Mouse (Mus musculus) small intestine, adult 2 months (tissue): ENCODE measurements around the gene Ngef. TPM values are rescaled to one million over a fixed set of nuclear protein-coding genes. Genes with fewer than 3 reads are reported as not detected.

Experiments used
- H3K27ac ChIP-seq: fragments of 200-500 bp; 2 replicates; pipeline ENCODE4 v1.5.1; 2012; ENCODE audit warnings: low read depth, low read length, control low read depth, inconsistent platforms; ENCODE audit not compliant: insufficient read depth
- H3K27me3 ChIP-seq: fragments of 200-500 bp; 2 replicates; pipeline ENCODE4 v1.6.1; 2012; ENCODE audit warnings: mild to moderate bottlenecking, moderate library complexity, low read length, inconsistent platforms; ENCODE audit not compliant: control insufficient read depth, insufficient read depth
- H3K36me3 ChIP-seq: fragments of 200-500 bp; 2 replicates; pipeline ENCODE4 v1.6.1; 2012; ENCODE audit warnings: mild to moderate bottlenecking, low read length, control low read depth, inconsistent platforms; ENCODE audit not compliant: control insufficient read depth, insufficient read depth
- H3K4me1 ChIP-seq: fragments of 200-500 bp; 2 replicates; pipeline ENCODE4 v1.6.1; 2012; ENCODE audit warnings: low read length, inconsistent platforms, mixed read lengths; ENCODE audit not compliant: control insufficient read depth, insufficient read depth, insufficient read length
- H3K4me3 ChIP-seq: fragments of 200-500 bp; 2 replicates; pipeline ENCODE4 v1.5.1; 2012; ENCODE audit warnings: low read depth, mild to moderate bottlenecking, control low read depth, inconsistent platforms, low read length, moderate library complexity
- CTCF ChIP-seq: fragments of 200-500 bp; IDR thresholded peaks from 2 replicates; pipeline ENCODE4 v1.5.1; 2012; ENCODE audit warnings: low read depth, mild to moderate bottlenecking, control low read depth, inconsistent platforms, low read length, moderate library complexity, mixed read lengths; ENCODE audit not compliant: insufficient replicate concordance, insufficient read length; ENCODE audit errors: extremely low read depth
- POLR2A ChIP-seq: fragments of 200-500 bp; IDR thresholded peaks from 2 replicates; pipeline ENCODE4 v1.6.1; 2012; ENCODE audit warnings: low read depth, mild to moderate bottlenecking, control low read depth, inconsistent platforms, low read length, moderate library complexity
- WGBS: fragments of 180-500 bp; shearing (Covaris S2); methylation state at CpG from one replicate; pipeline ENCODE4 v1.1.7; 2018; 5-methylcytosine and 5-hydroxymethylcytosine counted together
- polyA plus RNA-seq: library from polyadenylated mRNA; depleted of rRNA; stranded (reverse); fragments of >200 nt; gene quantifications from 2 replicates; pipeline ENCODE4 v1.2.3, GENCODE M21; 2012

Ngef gene
- polyA plus RNA-seq, 1 experiment: 24.1 TPM

DNA sequence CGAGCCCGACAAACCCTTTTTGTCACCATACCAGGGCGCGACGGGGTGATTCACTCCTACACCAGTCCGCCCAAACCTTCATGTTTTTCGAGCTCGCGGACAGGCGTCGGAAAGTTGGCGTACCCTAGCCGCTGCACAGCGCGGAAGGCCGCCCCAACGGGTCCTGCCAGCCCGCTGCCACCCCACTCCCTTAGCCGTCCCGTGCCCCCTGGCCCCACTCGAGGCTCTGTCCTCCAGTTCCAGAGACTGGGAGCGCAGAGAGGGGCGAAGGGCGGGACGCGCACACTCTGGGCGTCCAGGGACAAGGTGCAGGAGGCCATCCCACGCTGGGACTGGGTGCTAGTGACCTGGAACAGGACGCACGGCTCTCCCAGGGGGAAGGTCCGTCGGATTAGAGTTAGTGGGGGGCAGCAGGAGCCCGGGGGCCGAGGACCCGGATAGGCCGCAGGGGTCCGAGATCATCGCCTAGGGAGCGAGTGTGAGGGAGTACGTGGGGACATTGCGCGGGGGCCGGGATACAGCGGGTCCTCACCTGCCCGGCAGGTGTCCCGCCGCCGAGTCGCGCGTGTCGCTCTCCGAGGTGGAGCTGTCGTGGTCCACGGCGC is 64.0 kb downstream of the Ngef start, which contains the start of gene Neu2:
Neu2 (plus strand) TSS at position 329 of the 605 bp plus-strand sequence.
- H3K27ac ChIP-seq: no peak within 1 kb of the TSS
- 18% methylated on average over 56 of the region's 56 CpGs for WGBS
- H3K36me3 ChIP-seq: peaks cover 4% of the 10 kb centered on the region
- peak within 1 kb of the TSS; percentile 55 for H3K4me3 ChIP-seq
- peaks cover 9% of the 10 kb centered on the region for H3K4me1 ChIP-seq
- no peak for TF ChIP-seq POLR2A
- no peak for TF ChIP-seq CTCF
- peaks cover 10% of the 10 kb centered on the region for H3K27me3 ChIP-seq

DNA sequence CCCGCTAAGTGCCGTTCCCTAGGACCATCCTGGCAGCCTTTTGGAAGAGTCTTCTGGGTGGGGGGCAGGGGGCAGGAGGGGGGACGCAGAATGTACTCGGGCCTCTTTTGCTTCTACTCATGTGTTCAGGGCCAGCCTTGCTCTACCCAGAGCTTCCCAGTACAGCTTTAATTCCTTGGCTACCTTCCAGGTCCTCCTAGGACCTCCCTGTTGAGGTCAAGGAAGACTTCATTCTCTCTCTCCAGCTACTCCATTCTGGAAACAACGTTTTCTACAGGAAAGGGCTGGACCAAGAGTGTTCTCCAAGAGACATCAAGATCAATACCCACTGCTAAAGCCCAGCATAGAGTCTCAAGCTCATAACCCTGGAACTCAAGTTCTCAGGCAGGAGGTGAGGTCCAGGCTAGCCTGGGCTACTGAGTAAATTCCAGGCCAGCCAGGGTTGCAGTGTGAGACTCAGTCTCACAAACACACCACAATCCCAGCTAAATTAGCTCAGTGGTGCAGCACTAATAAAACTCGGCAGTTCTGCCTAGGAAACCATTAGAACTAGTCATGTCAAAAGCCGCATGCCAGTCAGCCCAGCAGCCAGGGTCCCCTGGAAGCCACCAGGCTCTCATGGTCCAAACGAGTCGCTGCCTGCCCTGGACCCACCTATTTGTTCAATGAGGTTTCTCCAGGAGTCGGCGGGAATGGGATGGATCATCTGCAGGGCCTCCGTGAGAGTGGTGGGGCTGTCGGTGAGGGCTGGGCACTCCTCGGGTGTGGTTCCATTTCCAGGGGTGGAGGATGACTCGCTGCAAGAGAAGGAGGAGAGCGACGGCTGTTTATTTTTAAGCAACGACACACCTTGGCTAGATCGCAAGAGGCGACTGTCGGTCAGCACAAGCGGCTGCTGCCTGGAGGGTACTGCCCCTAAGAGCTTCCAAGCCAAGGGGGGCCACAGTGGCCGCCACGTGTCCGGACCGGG is 64.8 kb downstream of the Ngef start:
- Histone ChIP-seq H3K27ac (no peak overlapping the region), H3K4me1 (peaks cover 9% of the 10 kb centered on the region), H3K36me3 (peaks cover 5% of the 10 kb centered on the region), H3K27me3 (peaks cover 10% of the 10 kb centered on the region), H3K4me3 (peak overlapping the region; percentile 55; the same call in 1 of the 2 replicates)
- 64% methylated on average over 26 of the region's 26 CpGs for WGBS
- TF ChIP-seq POLR2A: no peak
- TF ChIP-seq CTCF: no peak

DNA sequence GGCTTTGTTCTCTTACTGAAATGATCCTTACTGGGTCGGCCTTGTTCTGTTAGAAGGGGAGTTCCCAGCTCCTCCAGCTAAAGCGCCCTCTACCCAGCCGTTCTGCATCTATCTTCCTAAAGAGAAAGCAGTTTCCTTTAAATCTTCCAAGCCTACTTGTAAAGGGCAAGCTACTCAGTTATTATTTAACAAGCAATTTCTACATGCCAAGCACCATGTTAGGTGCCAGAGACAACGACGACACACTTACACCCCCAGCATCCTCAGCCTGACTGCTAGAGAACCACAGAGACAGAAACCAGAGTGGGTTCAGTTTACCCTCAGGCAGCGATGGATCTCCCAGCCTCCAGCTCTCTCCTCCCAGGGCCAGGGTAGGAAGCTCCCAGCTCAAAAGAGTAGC is 65.8 kb downstream of the Ngef start:
- peaks cover 10% of the 10 kb centered on the region for H3K27me3 ChIP-seq
- no peak overlapping the region for H3K4me3 ChIP-seq
- H3K4me1 ChIP-seq: peaks cover 9% of the 10 kb centered on the region
- H3K27ac ChIP-seq: no peak overlapping the region
- no peak for TF ChIP-seq CTCF
- peaks cover 6% of the 10 kb centered on the region for H3K36me3 ChIP-seq
- WGBS: 72% methylated on average over 6 of the region's 6 CpGs

DNA sequence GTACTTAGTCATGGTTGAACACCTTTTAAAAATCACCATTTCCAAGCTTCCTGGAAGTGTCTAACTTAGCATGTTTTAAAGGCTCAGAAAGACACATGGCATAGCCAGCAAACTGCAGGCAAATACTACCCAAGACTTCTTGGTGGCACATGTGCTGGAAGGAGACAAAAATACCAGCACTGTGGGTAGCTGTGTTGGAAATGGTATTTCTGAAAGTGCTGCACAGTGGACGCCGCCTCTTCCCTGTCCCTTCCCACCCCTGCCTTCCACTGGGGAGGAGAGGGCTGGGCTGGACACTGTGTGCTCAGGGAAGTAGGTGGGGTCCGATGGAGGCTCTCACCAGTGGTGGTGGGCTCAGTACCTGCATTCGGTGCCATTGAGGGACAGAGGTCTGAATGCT is 68.1 kb downstream of the Ngef start:
- Histone ChIP-seq H3K4me3 (no peak overlapping the region), H3K4me1 (peaks cover 9% of the 10 kb centered on the region), H3K27ac (no peak overlapping the region), H3K27me3 (peaks cover 10% of the 10 kb centered on the region), H3K36me3 (peaks cover 11% of the 10 kb centered on the region)
- TF ChIP-seq CTCF (no peak), POLR2A (no peak)
- WGBS: 93% methylated on average over 4 of the region's 4 CpGs

DNA sequence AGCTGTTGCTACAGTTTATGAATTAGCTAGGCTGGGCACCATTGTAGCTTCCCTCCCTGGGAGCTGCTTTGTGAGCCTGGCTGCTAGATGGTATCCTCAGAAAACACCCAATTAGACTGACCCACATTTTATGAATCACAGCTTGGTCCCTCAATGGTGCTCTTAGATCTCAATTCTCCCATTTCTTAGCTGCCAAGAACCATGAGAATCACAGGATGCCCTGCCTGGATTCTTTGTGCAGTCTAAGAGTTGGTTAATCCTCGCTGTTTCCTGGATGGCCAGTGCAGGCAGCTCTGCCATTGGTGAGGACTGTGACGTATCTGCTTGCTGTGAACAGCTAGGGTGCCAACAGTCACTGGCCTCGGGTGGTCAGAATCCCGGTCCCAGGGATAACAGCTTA is 80.1 kb downstream of the Ngef start:
- TF ChIP-seq POLR2A: no peak
- TF ChIP-seq CTCF: no peak

DNA sequence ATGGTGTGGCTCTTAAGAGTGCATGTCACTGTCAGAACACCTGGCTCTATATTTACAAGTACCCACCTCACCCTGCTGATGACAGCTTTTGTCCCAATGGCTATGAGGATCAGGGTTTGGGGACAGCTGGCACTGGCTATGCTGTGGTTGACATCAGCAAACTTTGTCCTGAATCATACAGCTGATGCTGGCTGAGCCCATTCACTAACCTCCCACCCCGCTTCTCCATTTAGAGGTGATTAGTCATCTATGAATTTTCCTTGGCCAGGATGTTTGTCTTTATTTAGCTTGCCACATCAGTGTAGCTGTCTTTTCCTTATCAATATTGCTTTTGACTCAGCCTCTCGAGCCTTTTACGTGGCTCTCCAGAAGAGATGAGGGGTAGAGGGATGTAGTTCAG is 81.4 kb downstream of the Ngef start:
- no peak overlapping the region for H3K27ac ChIP-seq
- WGBS: 73% methylated on average over 3 of the region's 3 CpGs
- H3K27me3 ChIP-seq: no peaks in the 10 kb centered on the region

More for the DNA sequence above, 80.1 kb downstream of the Ngef start:
- Histone ChIP-seq H3K27ac (no peak overlapping the region), H3K36me3 (peaks cover 6% of the 10 kb centered on the region), H3K27me3 (no peaks in the 10 kb centered on the region), H3K4me3 (no peak overlapping the region), H3K4me1 (no peaks in the 10 kb centered on the region)
- 86% methylated on average over 4 of the region's 4 CpGs for WGBS

DNA sequence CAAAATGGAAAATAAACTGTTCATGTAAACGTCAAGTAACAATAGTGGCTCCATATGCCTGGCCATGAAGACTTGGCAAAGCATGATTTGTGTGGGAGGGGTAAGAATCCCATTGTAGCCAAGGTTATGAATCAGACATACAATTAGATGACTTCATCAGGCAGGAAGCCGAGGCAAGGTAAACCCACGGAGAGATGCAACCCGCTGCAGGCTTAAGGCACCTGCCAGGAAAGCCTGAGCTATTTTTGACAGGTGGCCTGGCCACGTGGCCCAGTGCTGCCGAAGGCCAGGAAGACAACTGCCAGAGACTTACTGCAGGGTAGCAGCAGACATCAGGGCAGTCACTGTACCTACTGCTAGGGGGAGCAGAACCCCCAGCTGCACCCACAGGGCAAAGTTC is 87.3 kb downstream of the Ngef start:
- peaks cover 19% of the 10 kb centered on the region for H3K36me3 ChIP-seq
- WGBS: 38% methylated on average over 6 of the region's 6 CpGs
- H3K4me3 ChIP-seq: no peak overlapping the region
- no peaks in the 10 kb centered on the region for H3K27me3 ChIP-seq
- TF ChIP-seq CTCF (no peak), POLR2A (no peak)
- H3K4me1 ChIP-seq: no peaks in the 10 kb centered on the region
- H3K27ac ChIP-seq: no peak overlapping the region

More for the DNA sequence above, 81.4 kb downstream of the Ngef start:
- no peaks in the 10 kb centered on the region for H3K4me1 ChIP-seq
- TF ChIP-seq CTCF (no peak), POLR2A (no peak)
- no peak overlapping the region for H3K4me3 ChIP-seq
- peaks cover 9% of the 10 kb centered on the region for H3K36me3 ChIP-seq
